Comparison of ENCODE assay signal across 24 mouse cellular contexts in genomic region chr10:36557673-36558072, GRCm38 (mm10). TPM values are rescaled to one million over a fixed set of nuclear protein-coding genes. Genes with fewer than 3 reads are reported as not detected.
"Had no signal": no experiment of that assay in that cellular context is flagged by ENCODE, and none has a peak within 500 bp of the region (broad histone marks: within the 10 kb centered on the region; RNA-seq: fewer than 3 reads in every experiment).

No protein-coding gene starts in this region.

- DNase-seq: lung, adult 2 months; lung, postnatal 4 days; midbrain, embryonic 14.5 days; retina, postnatal 1 day; right cerebral cortex, adult 18-20 months; right cerebral cortex, postnatal 25 days; right cerebral cortex, postnatal 4 days; thymus, adult 2 months; thymus, postnatal 25 days; thymus, postnatal 4 days had no signal

- H3K9ac ChIP-seq: lung, embryonic 15.5 days; midbrain, embryonic 12.5 days; neural tube, embryonic 13.5 days; neural tube, embryonic 15.5 days; stomach, embryonic 15.5 days had no signal

- H3K4me3 ChIP-seq: lung, embryonic 15.5 days; midbrain, embryonic 10.5 days; midbrain, embryonic 12.5 days; myocyte; neural tube, embryonic 13.5 days; neural tube, embryonic 15.5 days; stomach, embryonic 15.5 days had no signal

- H3K27me3 ChIP-seq: lung, embryonic 15.5 days; midbrain, embryonic 12.5 days; neural tube, embryonic 13.5 days; neural tube, embryonic 15.5 days; stomach, embryonic 15.5 days had no signal

- ATAC-seq: lung, postnatal 0 days; midbrain, embryonic 16.5 days had no signal

- H3K36me3 ChIP-seq: lung, embryonic 15.5 days; midbrain, embryonic 10.5 days; midbrain, embryonic 12.5 days; neural tube, embryonic 13.5 days; neural tube, embryonic 15.5 days; stomach, embryonic 15.5 days had no signal

- H3K9me3 ChIP-seq: lung, embryonic 15.5 days; midbrain, embryonic 10.5 days; midbrain, embryonic 12.5 days; neural tube, embryonic 13.5 days; neural tube, embryonic 15.5 days; stomach, embryonic 15.5 days had no signal

- H3K4me1 ChIP-seq: lung, embryonic 15.5 days; midbrain, embryonic 10.5 days; midbrain, embryonic 12.5 days; stomach, embryonic 15.5 days had no signal

- H3K4me2 ChIP-seq: lung, embryonic 15.5 days; midbrain, embryonic 12.5 days; neural tube, embryonic 13.5 days; neural tube, embryonic 15.5 days; stomach, embryonic 15.5 days had no signal

- H3K27ac ChIP-seq: lung, embryonic 15.5 days; midbrain, embryonic 10.5 days; midbrain, embryonic 12.5 days; neural tube, embryonic 13.5 days; neural tube, embryonic 15.5 days; stomach, embryonic 15.5 days; stomach, postnatal 0 days had no signal

RNA-seq across cellular contexts. Expression of gene Hs3st5, which starts 51.1 kb away (rescaled TPM):
- total RNA-seq: megakaryocyte, adult 5-6 weeks; megakaryocyte-erythroid progenitor cell, adult 5-6 weeks had no signal
- polyA plus RNA-seq: spleen, adult 2 months; testis, adult 2 months had no signal
